Mouse (Mus musculus) heart, embryonic 11.5 days (tissue): Measurements from ENCODE around the gene Zfp276. TPM values are rescaled to one million over a fixed set of nuclear protein-coding genes. Genes with fewer than 3 reads are reported as not detected.

ENCODE experiments used
- ATAC-seq: fragments of 200-750 bp; cut with Nextera tagmentation; replicated peaks from 2 replicates; pipeline ENCODE4 v1.8.0; 2017; ENCODE audit warnings: moderate library complexity; ENCODE audit not compliant: insufficient number of reproducible peaks, low FRiP score, low TSS enrichment
- H3K27ac ChIP-seq: fragments of 300-500 bp; sonication (generic); 2 replicates; pipeline ENCODE4 v1.5.1; 2014; ENCODE audit warnings: mild to moderate bottlenecking, low read depth, low read length
- H3K27me3 ChIP-seq: fragments of 300-500 bp; sonication (generic); 2 replicates; pipeline ENCODE4 v1.6.1; 2014; ENCODE audit warnings: mild to moderate bottlenecking, low read length, mixed read lengths; ENCODE audit not compliant: control insufficient read depth, insufficient read depth
- H3K36me3 ChIP-seq: fragments of 300-500 bp; sonication (generic); 2 replicates; pipeline ENCODE4 v1.6.1; 2014; ENCODE audit warnings: mild to moderate bottlenecking, low read length, moderate library complexity, mixed read lengths; ENCODE audit not compliant: control insufficient read depth, insufficient read depth
- H3K4me1 ChIP-seq: fragments of 300-500 bp; sonication (generic); 2 replicates; pipeline ENCODE4 v1.6.1; 2014; ENCODE audit warnings: low read length; ENCODE audit not compliant: control insufficient read depth, insufficient read depth
- H3K4me2 ChIP-seq: fragments of 300-500 bp; sonication (generic); 2 replicates; pipeline ENCODE4 v1.6.1; 2014; ENCODE audit warnings: mild to moderate bottlenecking, moderate library complexity
- H3K4me3 ChIP-seq: fragments of 300-500 bp; sonication (generic); 2 replicates; pipeline ENCODE4 v1.5.1; 2014; ENCODE audit warnings: low read depth, low read length
- H3K9ac ChIP-seq: fragments of 300-500 bp; sonication (generic); 2 replicates; pipeline ENCODE4 v1.6.1; 2014; ENCODE audit warnings: mild to moderate bottlenecking, low read depth, low read length, moderate library complexity
- H3K9me3 ChIP-seq: fragments of 300-500 bp; sonication (generic); replicated peaks from 2 replicates; pipeline ENCODE4 v1.6.1; 2016; ENCODE audit warnings: low read length; ENCODE audit not compliant: control insufficient read depth
- WGBS: fragments of 180-500 bp; shearing (Covaris S2); extraction: QIAGEN DNeasy Blood & Tissue Kit; methylation state at CpG from one replicate; pipeline ENCODE4 v1.1.7; 2014; ENCODE audit not compliant: insufficient replicate concordance; 5-methylcytosine and 5-hydroxymethylcytosine counted together
- polyA plus RNA-seq: library from polyadenylated mRNA; unstranded; fragments of >200 nt; fragmentation: Nextera tagmentation; extraction: Ambion mirVana; gene quantifications from 2 replicates; pipeline ENCODE4 v1.2.1, GENCODE M21; 2014

Gene Zfp276
- polyA plus RNA-seq, 1 experiment from 2014 or later = 11.7 TPM

- H3K4me1 ChIP-seq = peaks cover 10% of the 10 kb centered on the region
- H3K27ac ChIP-seq = peak within 1 kb of the TSS; percentile 50; the same call in 1 of the 2 replicates
- H3K36me3 ChIP-seq = no peaks in the 10 kb centered on the region
- H3K27me3 ChIP-seq = no peaks in the 10 kb centered on the region
- ATAC-seq = peak; percentile 99
- under 1% methylated on average over 24 of the region's 24 CpGs for WGBS
- H3K4me3 ChIP-seq = peak within 1 kb of the TSS; percentile 68
- peak within 1 kb of the TSS; percentile 84 for H3K4me2 ChIP-seq
- no peaks in the 10 kb centered on the region for H3K9me3 ChIP-seq
- H3K9ac ChIP-seq = peak within 1 kb of the TSS; percentile 77
Observed at GRCm38 (mm10) chr8:123318467-123318911, 64.5 kb downstream of the Zfp276 start, which contains the start of gene Fanca. Fanca (minus strand) TSS chr8:123318576.

Other genes with a start within 250 kb of the Zfp276 start
- 49.5 and 51.3 TPM in 2 replicates for gene Ankrd11, start 211.9 kb upstream of the Zfp276 start, polyA plus RNA-seq
- 48.7 and 49.4 TPM in 2 replicates for gene Spg7, start 191.3 kb upstream of the Zfp276 start, polyA plus RNA-seq
- 1,217 and 1,331 TPM in 2 replicates for gene Rpl13, start 151.8 kb upstream of the Zfp276 start, polyA plus RNA-seq
- 0.27 and 0.31 TPM in 2 replicates for gene Cpne7, start 136.8 kb upstream of the Zfp276 start, polyA plus RNA-seq
- 6.6 and 8.1 TPM in 2 replicates for gene Sult5a1, start 95.9 kb upstream of the Zfp276 start, polyA plus RNA-seq
- gene Dpep1, start 68.0 kb upstream of the Zfp276 start, polyA plus RNA-seq = 1.0 and 1.3 TPM in 2 replicates
- gene Chmp1a, start 41.4 kb upstream of the Zfp276 start, polyA plus RNA-seq = 63.1 and 74.1 TPM in 2 replicates
- 3.4 and 5.0 TPM in 2 replicates for gene Spata33, start 41.4 kb upstream of the Zfp276 start, polyA plus RNA-seq
- gene Cdk10, start 29.4 kb upstream of the Zfp276 start, polyA plus RNA-seq = 22.6 and 24.2 TPM in 2 replicates
- 1.6 TPM in 2 replicates for gene Spata2l, start 18.0 kb upstream of the Zfp276 start, polyA plus RNA-seq
- 16.8 and 19.8 TPM in 2 replicates for gene Vps9d1, start 153 bp downstream of the Zfp276 start, polyA plus RNA-seq
- 22.8 and 27.7 TPM in 2 replicates for gene Fanca, start 64.4 kb downstream of the Zfp276 start, polyA plus RNA-seq
- 2.9 and 3.0 TPM in 2 replicates for gene Spire2, start 78.5 kb downstream of the Zfp276 start, polyA plus RNA-seq
- gene Tcf25, start 119.6 kb downstream of the Zfp276 start, polyA plus RNA-seq = 148 and 165 TPM in 2 replicates
- 0.06 TPM in 1 of 2 replicates, not detected in the other for gene Mc1r, start 152.9 kb downstream of the Zfp276 start, polyA plus RNA-seq
- 13.6 and 13.8 TPM in 2 replicates for gene Tubb3, start 157.2 kb downstream of the Zfp276 start, polyA plus RNA-seq
- gene Def8, start 169.3 kb downstream of the Zfp276 start, polyA plus RNA-seq = 32.2 and 36.1 TPM in 2 replicates
- 29.8 and 32.9 TPM in 2 replicates for gene Afg3l1, start 223.7 kb downstream of the Zfp276 start, polyA plus RNA-seq